In genomic region chr5:31470334-31470733, GRCm38 (mm10) we compare ENCODE assay signal across 10 mouse cellular contexts. TPM values are rescaled to one million over a fixed set of nuclear protein-coding genes. Genes with fewer than 3 reads are reported as not detected.
A peak's percentile ranks its signal among the peaks of the same experiment; 100 is the strongest.
DNase-seq lines count a peak whose midpoint lies in the region; ATAC-seq and TF ChIP-seq lines count a peak whose summit lies in the region.
"Had no signal": no experiment of that assay in that cellular context is flagged by ENCODE, and none has a peak within 500 bp of the region (broad histone marks: within the 10 kb centered on the region; RNA-seq: fewer than 3 reads in every experiment).

No protein-coding gene starts in this region.

- H3K9me3 ChIP-seq in stomach, postnatal 0 days (ENCODE audit: control insufficient read depth, low read length) = no peaks in the 10 kb centered on the region
- H3K9me3 ChIP-seq: heart, embryonic 13.5 days had no signal

- no peaks in the 10 kb centered on the region for H3K27me3 ChIP-seq in cerebellum, adult 2 months (ENCODE audit: control insufficient read depth, insufficient read depth, low read length)
- no peaks in the 10 kb centered on the region for H3K27me3 ChIP-seq in stomach, postnatal 0 days (ENCODE audit: control insufficient read depth, insufficient read depth, low read length)
- H3K27me3 ChIP-seq: heart, embryonic 13.5 days had no signal

- H3K27ac ChIP-seq in cerebellum, adult 2 months (ENCODE audit: insufficient read depth, low read length) = no peak overlapping the region
- H3K27ac ChIP-seq in stomach, postnatal 0 days (replicated peaks) = no peak overlapping the region
- H3K27ac ChIP-seq: heart, embryonic 13.5 days had no signal

- TF ChIP-seq CTCF in cerebellum, adult 2 months (IDR thresholded peaks at IDR 0.05; ENCODE audit: borderline replicate concordance, insufficient read depth, low read depth, low read length) = peak; percentile 15; the same call in 1 of the 2 replicates
- peak; percentile 78 for TF ChIP-seq CTCF in stomach, postnatal 0 days (IDR thresholded peaks at IDR 0.05; ENCODE audit: low read depth)

- WGBS in cerebellum, adult 2 months = 77% methylated on average over 7 of the region's 7 CpGs
- WGBS in stomach, postnatal 0 days = 67% methylated on average over 7 of the region's 7 CpGs

- no peak overlapping the region for H3K4me3 ChIP-seq in cerebellum, adult 2 months (replicated peaks; ENCODE audit: insufficient read depth, low read depth, low read length)
- no peak overlapping the region for H3K4me3 ChIP-seq in stomach, postnatal 0 days (ENCODE audit: low read depth, low read length)
- H3K4me3 ChIP-seq: heart, embryonic 13.5 days had no signal

- no peak for TF ChIP-seq POLR2A in cerebellum, adult 2 months (IDR thresholded peaks at IDR 0.05; ENCODE audit: borderline replicate concordance, insufficient read depth, low read length)

- DNase-seq in cerebellum, adult 2 months = no peak
- no peak for DNase-seq in cerebellum, adult 9-10 months
- DNase-seq in left cerebral cortex, adult 18-20 months (ENCODE audit: low spot score in 2 of 2) = peak; percentile 36 to 46
- DNase-seq in left cerebral cortex, adult 8-10 months (ENCODE audit: low spot score in 2 of 2) = no peak
- peak; percentile 16 for DNase-seq in adrenal gland, adult 8-10 months
- peak; percentile 32 to 69 for DNase-seq in lung, postnatal 4 days
- peak; percentile 69 for DNase-seq in stomach, postnatal 0 days (ENCODE audit: low spot score)

- no peak overlapping the region for H3K4me2 ChIP-seq in stomach, postnatal 0 days (replicated peaks; ENCODE audit: low read depth)
- H3K4me2 ChIP-seq: heart, embryonic 13.5 days had no signal

- peaks cover 27% of the 10 kb centered on the region for H3K36me3 ChIP-seq in stomach, postnatal 0 days (ENCODE audit: control insufficient read depth, insufficient read depth, low read length)

- ATAC-seq in granulocyte monocyte progenitor cell, adult 5-6 weeks (replicated peaks; ENCODE audit: poor library complexity, severe bottlenecking) = peak; percentile 71
- ATAC-seq in stomach, postnatal 0 days (ENCODE audit: low FRiP score, low TSS enrichment) = no peak

- H3K9ac ChIP-seq in stomach, postnatal 0 days (ENCODE audit: low read length) = no peak overlapping the region
- H3K9ac ChIP-seq: heart, embryonic 13.5 days had no signal

- TF ChIP-seq EP300 in stomach, postnatal 0 days (optimal IDR thresholded peaks at IDR 0.05) = no peak

- H3K4me1 ChIP-seq in cerebellum, adult 2 months (ENCODE audit: control insufficient read depth, insufficient read depth, low read length) = no peaks in the 10 kb centered on the region
- H3K4me1 ChIP-seq in stomach, postnatal 0 days (replicated peaks; ENCODE audit: control insufficient read depth, insufficient read depth) = no peaks in the 10 kb centered on the region
- H3K4me1 ChIP-seq: heart, embryonic 13.5 days had no signal

RNA-seq across cellular contexts. Expression of gene 4930548H24Rik, which starts 15.2 kb away (rescaled TPM):
- polyA plus RNA-seq in cerebellum, adult 2 months (2012; rRNA removed) = not detected in 2 replicates
- under 1 TPM in 1 of 2 experiments, not detected in 1; 0.16 TPM for total RNA-seq in left cerebral cortex, adult 18-20 months (2021)
- under 1 TPM in 1 of 4 experiments, not detected in 3; 0.17 TPM for total RNA-seq in left cerebral cortex, adult 8-10 months (2022)
- under 1 TPM in 2 of 4 experiments, not detected in 2; 0.22 TPM for total RNA-seq in adrenal gland, adult 8-10 months (2022)
- total RNA-seq in granulocyte monocyte progenitor cell, adult 5-6 weeks (2014; fragmentation: Nextera tagmentation) = not detected in 2 replicates
- total RNA-seq in granulocyte monocyte progenitor cell, adult 5-6 weeks (2017) = not detected in 2 replicates
- not detected in 2 replicates for polyA plus RNA-seq in stomach, postnatal 0 days (2015; fragmentation: Nextera tagmentation; extraction: Ambion mirVana)
- polyA plus RNA-seq: heart, embryonic 13.5 days; lung, embryonic 16.5 days had no signal

RNA-seq across cellular contexts. Expression of gene Zfp512, which starts 18.1 kb away (rescaled TPM):
- 46.1 and 46.3 TPM in 2 replicates for polyA plus RNA-seq in cerebellum, adult 2 months (2012; rRNA removed)
- total RNA-seq in left cerebral cortex, adult 18-20 months (2021) = 10 to 100 TPM; 48.0 to 49.0 TPM
- total RNA-seq in left cerebral cortex, adult 8-10 months (2022) = 10 to 100 TPM; 47.5 to 52.8 (median 51.8) TPM
- total RNA-seq in adrenal gland, adult 8-10 months (2022) = 10 to 100 TPM; 21.4 to 36.3 (median 26.8) TPM
- total RNA-seq in granulocyte monocyte progenitor cell, adult 5-6 weeks (2014; fragmentation: Nextera tagmentation) = 17.9 and 18.0 TPM in 2 replicates
- total RNA-seq in granulocyte monocyte progenitor cell, adult 5-6 weeks (2017) = 21.5 and 29.5 TPM in 2 replicates
- polyA plus RNA-seq in stomach, postnatal 0 days (2015; fragmentation: Nextera tagmentation; extraction: Ambion mirVana) = 13.3 and 15.7 TPM in 2 replicates

RNA-seq across cellular contexts. Expression of gene Gpn1, which starts 24.2 kb away (rescaled TPM):
- 24.8 and 26.7 TPM in 2 replicates for polyA plus RNA-seq in cerebellum, adult 2 months (2012; rRNA removed)
- 10 to 100 TPM; 30.1 to 35.5 TPM for total RNA-seq in left cerebral cortex, adult 18-20 months (2021)
- 10 to 100 TPM; 28.8 to 32.6 (median 32.2) TPM for total RNA-seq in left cerebral cortex, adult 8-10 months (2022)
- 10 to 100 TPM; 34.2 to 39.4 (median 36.6) TPM for total RNA-seq in adrenal gland, adult 8-10 months (2022)
- total RNA-seq in granulocyte monocyte progenitor cell, adult 5-6 weeks (2014; fragmentation: Nextera tagmentation) = 22.0 and 31.5 TPM in 2 replicates
- 35.3 and 46.6 TPM in 2 replicates for total RNA-seq in granulocyte monocyte progenitor cell, adult 5-6 weeks (2017)
- polyA plus RNA-seq in stomach, postnatal 0 days (2015; fragmentation: Nextera tagmentation; extraction: Ambion mirVana) = 22.0 and 22.7 TPM in 2 replicates

RNA-seq across cellular contexts. Expression of gene Slc4a1ap, which starts 56.5 kb away (rescaled TPM):
- polyA plus RNA-seq in cerebellum, adult 2 months (2012; rRNA removed) = 25.0 and 26.3 TPM in 2 replicates
- total RNA-seq in left cerebral cortex, adult 18-20 months (2021) = 10 to 100 TPM; 49.6 to 49.7 TPM
- 10 to 100 TPM; 48.2 to 53.6 (median 51.4) TPM for total RNA-seq in left cerebral cortex, adult 8-10 months (2022)
- 10 to 100 TPM; 34.9 to 44.1 (median 38.0) TPM for total RNA-seq in adrenal gland, adult 8-10 months (2022)
- 32.1 and 37.3 TPM in 2 replicates for total RNA-seq in granulocyte monocyte progenitor cell, adult 5-6 weeks (2014; fragmentation: Nextera tagmentation)
- total RNA-seq in granulocyte monocyte progenitor cell, adult 5-6 weeks (2017) = 45.1 and 53.4 TPM in 2 replicates
- 13.9 and 15.2 TPM in 2 replicates for polyA plus RNA-seq in stomach, postnatal 0 days (2015; fragmentation: Nextera tagmentation; extraction: Ambion mirVana)

RNA-seq across cellular contexts. Expression of gene Supt7l, which starts 57.3 kb away (rescaled TPM):
- polyA plus RNA-seq in cerebellum, adult 2 months (2012; rRNA removed) = 17.1 and 17.9 TPM in 2 replicates
- 10 to 100 TPM; 16.8 to 17.8 TPM for total RNA-seq in left cerebral cortex, adult 18-20 months (2021)
- total RNA-seq in left cerebral cortex, adult 8-10 months (2022) = 10 to 100 TPM; 17.8 to 19.4 (median 18.1) TPM
- 10 to 100 TPM; 20.3 to 24.5 (median 22.9) TPM for total RNA-seq in adrenal gland, adult 8-10 months (2022)
- total RNA-seq in granulocyte monocyte progenitor cell, adult 5-6 weeks (2014; fragmentation: Nextera tagmentation) = 13.8 and 19.2 TPM in 2 replicates
- total RNA-seq in granulocyte monocyte progenitor cell, adult 5-6 weeks (2017) = 18.0 and 20.3 TPM in 2 replicates
- polyA plus RNA-seq in stomach, postnatal 0 days (2015; fragmentation: Nextera tagmentation; extraction: Ambion mirVana) = 8.4 and 9.1 TPM in 2 replicates

Comparison
In these comparisons a context has a peak if more than half of its experiments do, and no peak if none do; other contexts are left out.
1. DNase-seq: peak in left cerebral cortex, adult 18-20 months (2 of 2), adrenal gland, adult 8-10 months (single experiment), lung, postnatal 4 days (2 of 2) and stomach, postnatal 0 days (single experiment); none in cerebellum, adult 2 months (0 of 2), cerebellum, adult 9-10 months (single experiment) and left cerebral cortex, adult 8-10 months (0 of 2).